Mouse (Mus musculus) adrenal gland (tissue): ENCODE results near the gene Tsks.

ENCODE experiments used
- intact Hi-C: fragments of 180-260 bp; cut with DNase I; formaldehyde crosslinking; loops from one replicate; pipeline ENCODE4 v1.15.1; 2025

Tsks gene

GRCm38 (mm10) chr7:45005321-45005992 is 62.5 kb downstream of the Tsks start:
- intact Hi-C loops: no loop called here

DNA sequence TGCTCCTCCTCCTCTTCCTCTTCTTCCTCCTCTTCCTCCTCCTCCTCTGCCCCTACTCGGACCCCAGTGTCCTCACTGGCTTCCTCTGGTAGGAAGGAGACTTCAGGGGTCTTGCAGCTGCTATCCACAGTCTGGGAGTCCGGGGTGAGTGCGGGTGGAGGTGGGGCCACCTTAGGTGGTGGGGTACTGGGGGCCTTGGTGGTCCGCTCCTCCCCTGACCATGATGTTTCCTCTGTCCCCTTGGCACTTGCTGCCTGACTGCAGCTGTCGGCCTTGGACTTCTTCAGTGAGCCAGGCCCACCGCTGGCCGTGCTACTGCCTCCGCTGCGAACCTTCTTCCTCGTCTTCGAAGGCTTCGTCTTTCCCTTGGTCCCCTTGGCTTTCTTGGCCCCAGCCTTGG is 63.5 kb downstream of the Tsks start:
- intact Hi-C loops: no loop called here

DNA sequence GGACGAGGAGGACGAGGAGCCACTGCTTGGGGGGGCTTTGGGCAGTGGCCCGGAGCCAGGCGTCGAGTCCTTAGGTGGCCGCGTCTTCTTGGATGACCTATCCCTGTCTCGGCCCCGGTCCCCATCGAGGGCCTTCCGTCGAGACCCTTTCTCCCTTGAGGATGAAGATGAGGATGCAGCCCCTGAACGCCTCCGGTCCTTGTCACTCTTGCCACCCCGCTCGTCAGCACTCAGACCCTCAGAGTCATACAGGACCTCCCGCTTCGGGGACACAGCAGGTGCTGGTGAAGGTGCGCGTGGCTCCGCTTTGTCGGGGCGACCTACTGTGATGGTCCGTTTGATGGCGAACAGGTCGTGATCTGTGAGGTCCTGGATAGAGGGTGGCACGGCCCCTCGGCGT is 64.1 kb downstream of the Tsks start:
- intact Hi-C loops: no loop called here
